Mouse (Mus musculus) embryo, embryonic 10 days (tissue): ENCODE results near the gene Chid1.

Experiments
- DNase-seq: peaks from one replicate; pipeline ENCODE4 v3.0.0-alpha.2; 2015; ENCODE audit warnings: low spot score

Gene Chid1

GRCm38 (mm10) chr7:141558946-141559345, 19.3 kb upstream of the Chid1 start:
- no peak for DNase-seq

GRCm38 (mm10) chr7:141558329-141558776, 18.7 kb upstream of the Chid1 start:
- no peak for DNase-seq

- DNase-seq = no peak
Observed at GRCm38 (mm10) chr7:141550464-141550863, 10.8 kb upstream of the Chid1 start.

GRCm38 (mm10) chr7:141549432-141550061, 9.9 kb upstream of the Chid1 start:
- DNase-seq = no peak

GRCm38 (mm10) chr7:141544654-141545053, 5.0 kb upstream of the Chid1 start:
- DNase-seq = no peak

GRCm38 (mm10) chr7:141542588-141542987, 2.9 kb upstream of the Chid1 start:
- no peak for DNase-seq

- no peak for DNase-seq
Observed at GRCm38 (mm10) chr7:141541681-141542080, 2.0 kb upstream of the Chid1 start.

GRCm38 (mm10) chr7:141540312-141541081, 840 bp upstream of the Chid1 start:
- DNase-seq = no peak

GRCm38 (mm10) chr7:141538852-141539555, 653 bp downstream of the Chid1 start:
- no peak for DNase-seq

GRCm38 (mm10) chr7:141535570-141535969, 4.1 kb downstream of the Chid1 start:
- no peak for DNase-seq

GRCm38 (mm10) chr7:141525580-141525925, 14.1 kb downstream of the Chid1 start:
- no peak for DNase-seq

GRCm38 (mm10) chr7:141524760-141525579, 14.7 kb downstream of the Chid1 start:
- peak; percentile 88 for DNase-seq

GRCm38 (mm10) chr7:141524271-141524670, 15.4 kb downstream of the Chid1 start:
- DNase-seq = no peak

- no peak for DNase-seq
Observed at GRCm38 (mm10) chr7:141523007-141523406, 16.6 kb downstream of the Chid1 start.

- DNase-seq = no peak
Observed at GRCm38 (mm10) chr7:141519795-141520194, 19.9 kb downstream of the Chid1 start.

- DNase-seq = no peak
Observed at GRCm38 (mm10) chr7:141518926-141519325, 20.7 kb downstream of the Chid1 start.

GRCm38 (mm10) chr7:141518296-141518695, 21.4 kb downstream of the Chid1 start:
- DNase-seq = no peak

GRCm38 (mm10) chr7:141517638-141518037, 22.0 kb downstream of the Chid1 start:
- no peak for DNase-seq

GRCm38 (mm10) chr7:141510681-141511191, 28.9 kb downstream of the Chid1 start:
- no peak for DNase-seq

- no peak for DNase-seq
Observed at GRCm38 (mm10) chr7:141510196-141510595, 29.5 kb downstream of the Chid1 start.

- no peak for DNase-seq
Observed at GRCm38 (mm10) chr7:141508160-141508559, 31.5 kb downstream of the Chid1 start.

GRCm38 (mm10) chr7:141506278-141506677, 33.4 kb downstream of the Chid1 start:
- DNase-seq = no peak
